Mouse (Mus musculus): ENCODE results near the gene Jam3. TPM values are rescaled to one million over a fixed set of nuclear protein-coding genes. Genes with fewer than 3 reads are reported as not detected.

Jam3 gene
- polyA plus RNA-seq, 1 experiment from 2014 or later = 26.3 TPM

DNA sequence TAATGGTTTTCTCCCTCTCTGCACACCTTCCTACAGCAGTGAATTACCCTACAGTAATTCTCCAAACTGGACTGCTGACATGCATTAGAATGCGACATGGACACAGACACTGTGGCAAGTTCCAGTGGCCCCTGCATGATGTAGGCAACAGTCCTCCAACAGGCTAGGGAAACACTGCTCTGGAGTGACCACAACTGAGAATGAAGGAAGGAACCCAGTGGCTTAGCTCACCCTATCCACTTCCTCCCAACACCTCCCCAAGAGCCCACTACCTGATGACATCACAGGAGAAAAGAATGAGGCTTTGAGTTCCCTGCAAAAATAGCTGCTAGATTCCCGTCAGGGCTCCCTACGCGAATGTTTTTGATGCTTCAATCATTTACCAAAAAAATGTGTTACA, 55.7 kb downstream of the Jam3 start:
- H3K4me1 ChIP-seq (replicated peaks; ENCODE audit: control insufficient read depth, insufficient read depth, low read length) = no peaks in the 10 kb centered on the region
- H3K9ac ChIP-seq (ENCODE audit: low read depth, low read length) = no peak overlapping the region
- H3K4me3 ChIP-seq (ENCODE audit: low read depth, low read length) = no peak overlapping the region
- DNase-seq (ENCODE audit: low spot score) (no peak), ATAC-seq (replicated peaks; ENCODE audit: low FRiP score) (no peak)
- H3K36me3 ChIP-seq (ENCODE audit: control insufficient read depth, insufficient read depth, low read length) = peaks cover 23% of the 10 kb centered on the region
- 58% methylated on average over 4 of the region's 4 CpGs for WGBS
- H3K4me2 ChIP-seq = no peak overlapping the region
- H3K9me3 ChIP-seq (ENCODE audit: control insufficient read depth, low read length) = no peaks in the 10 kb centered on the region
- H3K27me3 ChIP-seq (replicated peaks; ENCODE audit: control insufficient read depth, insufficient read depth, low read length) = no peaks in the 10 kb centered on the region
- no peak overlapping the region for H3K27ac ChIP-seq (ENCODE audit: low read depth, low read length)

DNA sequence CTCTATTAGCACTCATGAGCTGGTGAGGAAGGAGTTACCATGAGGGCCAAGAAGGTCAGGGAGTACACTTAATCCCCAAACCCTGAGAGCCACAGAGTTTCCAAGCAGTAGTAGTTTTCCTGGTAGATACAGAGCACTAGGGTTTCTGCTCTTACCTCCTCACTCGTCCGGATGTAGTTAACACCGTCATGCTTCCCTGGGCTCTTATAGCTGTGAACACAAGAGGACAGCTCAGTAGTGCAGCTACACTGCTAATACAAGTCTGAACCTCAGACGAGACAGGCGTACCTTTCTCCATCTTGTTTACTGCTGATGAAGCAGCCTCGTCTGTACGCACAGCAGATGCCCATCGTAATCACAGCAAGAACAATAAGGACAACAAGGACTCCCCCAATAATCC, 56.7 kb downstream of the Jam3 start:
- 88% methylated on average over 8 of the region's 8 CpGs for WGBS
- no peak overlapping the region for H3K27ac ChIP-seq (ENCODE audit: low read depth, low read length)
- peaks cover 23% of the 10 kb centered on the region for H3K36me3 ChIP-seq (ENCODE audit: control insufficient read depth, insufficient read depth, low read length)

DNA sequence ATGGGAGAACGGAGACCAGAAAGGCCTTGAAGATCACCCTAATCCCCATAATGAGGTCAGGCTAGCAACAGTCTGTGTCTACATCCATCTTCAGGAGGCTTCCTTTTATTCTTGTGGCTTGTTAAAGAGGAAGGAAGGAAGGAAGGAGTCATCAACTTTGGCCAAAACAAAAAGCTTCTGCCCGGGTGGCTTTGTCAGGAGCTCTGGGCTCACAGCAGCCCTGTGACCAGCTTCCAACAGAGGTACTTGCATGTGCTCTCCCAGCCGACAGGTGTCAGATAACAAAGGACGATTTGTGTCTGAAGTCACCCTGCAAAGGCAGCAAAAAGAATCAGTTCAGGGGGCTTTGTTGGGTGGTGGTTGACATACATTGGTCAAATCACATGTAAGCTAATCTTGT, 57.1 kb downstream of the Jam3 start:
- H3K36me3 ChIP-seq (ENCODE audit: control insufficient read depth, insufficient read depth, low read length) = peaks cover 20% of the 10 kb centered on the region
- no peak overlapping the region for H3K4me2 ChIP-seq
- no peaks in the 10 kb centered on the region for H3K4me1 ChIP-seq (replicated peaks; ENCODE audit: control insufficient read depth, insufficient read depth, low read length)
- no peak for ATAC-seq (replicated peaks; ENCODE audit: low FRiP score)
- DNase-seq (ENCODE audit: low spot score) = no peak
- H3K4me3 ChIP-seq (ENCODE audit: low read depth, low read length) = no peak overlapping the region
- 43% methylated on average over 4 of the region's 4 CpGs for WGBS
- H3K27me3 ChIP-seq (replicated peaks; ENCODE audit: control insufficient read depth, insufficient read depth, low read length) = no peaks in the 10 kb centered on the region
- H3K9me3 ChIP-seq (ENCODE audit: control insufficient read depth, low read length) = no peaks in the 10 kb centered on the region
- no peak overlapping the region for H3K9ac ChIP-seq (ENCODE audit: low read depth, low read length)
- H3K27ac ChIP-seq (ENCODE audit: low read depth, low read length) = no peak overlapping the region

More for the DNA sequence above, 56.7 kb downstream of the Jam3 start:
- no peak overlapping the region for H3K4me2 ChIP-seq
- H3K9me3 ChIP-seq (ENCODE audit: control insufficient read depth, low read length) = no peaks in the 10 kb centered on the region
- H3K4me1 ChIP-seq (replicated peaks; ENCODE audit: control insufficient read depth, insufficient read depth, low read length) = no peaks in the 10 kb centered on the region
- no peak overlapping the region for H3K4me3 ChIP-seq (ENCODE audit: low read depth, low read length)
- no peak for DNase-seq (ENCODE audit: low spot score)
- ATAC-seq (replicated peaks; ENCODE audit: low FRiP score) = no peak
- H3K9ac ChIP-seq (ENCODE audit: low read depth, low read length) = no peak overlapping the region
- H3K27me3 ChIP-seq (replicated peaks; ENCODE audit: control insufficient read depth, insufficient read depth, low read length) = no peaks in the 10 kb centered on the region

DNA sequence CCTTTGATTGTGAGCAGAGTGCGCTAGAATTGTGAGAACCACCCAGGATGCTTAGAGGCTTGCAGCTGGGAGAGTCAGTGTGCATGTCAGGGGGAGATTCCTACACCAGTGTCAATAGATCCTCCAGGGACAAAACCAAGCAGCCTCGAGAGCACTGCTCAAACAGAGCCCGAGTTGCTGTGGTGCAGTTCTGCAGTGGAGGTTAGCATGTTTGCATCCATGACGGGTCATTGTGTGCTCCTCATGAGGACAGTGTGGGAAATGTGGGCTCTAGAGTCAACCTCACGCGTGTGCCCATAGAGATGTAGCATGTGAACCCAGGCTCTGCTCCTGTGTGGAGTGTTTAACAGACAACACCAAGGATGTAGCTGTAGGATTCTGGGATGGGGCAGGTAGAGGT, 62.3 kb downstream of the Jam3 start:
- DNase-seq (ENCODE audit: low spot score) = no peak
- Histone ChIP-seq H3K4me2 (no peak overlapping the region), H3K27me3 (replicated peaks; ENCODE audit: control insufficient read depth, insufficient read depth, low read length) (no peaks in the 10 kb centered on the region), H3K27ac (ENCODE audit: low read depth, low read length) (no peak overlapping the region), H3K4me1 (replicated peaks; ENCODE audit: control insufficient read depth, insufficient read depth, low read length) (no peaks in the 10 kb centered on the region), H3K9me3 (ENCODE audit: control insufficient read depth, low read length) (no peaks in the 10 kb centered on the region), H3K9ac (ENCODE audit: low read depth, low read length) (no peak overlapping the region), H3K36me3 (ENCODE audit: control insufficient read depth, insufficient read depth, low read length) (peaks cover 46% of the 10 kb centered on the region), H3K4me3 (ENCODE audit: low read depth, low read length) (no peak overlapping the region)
- ATAC-seq (replicated peaks; ENCODE audit: low FRiP score) = no peak
- 92% methylated on average over 6 of the region's 6 CpGs for WGBS

DNA sequence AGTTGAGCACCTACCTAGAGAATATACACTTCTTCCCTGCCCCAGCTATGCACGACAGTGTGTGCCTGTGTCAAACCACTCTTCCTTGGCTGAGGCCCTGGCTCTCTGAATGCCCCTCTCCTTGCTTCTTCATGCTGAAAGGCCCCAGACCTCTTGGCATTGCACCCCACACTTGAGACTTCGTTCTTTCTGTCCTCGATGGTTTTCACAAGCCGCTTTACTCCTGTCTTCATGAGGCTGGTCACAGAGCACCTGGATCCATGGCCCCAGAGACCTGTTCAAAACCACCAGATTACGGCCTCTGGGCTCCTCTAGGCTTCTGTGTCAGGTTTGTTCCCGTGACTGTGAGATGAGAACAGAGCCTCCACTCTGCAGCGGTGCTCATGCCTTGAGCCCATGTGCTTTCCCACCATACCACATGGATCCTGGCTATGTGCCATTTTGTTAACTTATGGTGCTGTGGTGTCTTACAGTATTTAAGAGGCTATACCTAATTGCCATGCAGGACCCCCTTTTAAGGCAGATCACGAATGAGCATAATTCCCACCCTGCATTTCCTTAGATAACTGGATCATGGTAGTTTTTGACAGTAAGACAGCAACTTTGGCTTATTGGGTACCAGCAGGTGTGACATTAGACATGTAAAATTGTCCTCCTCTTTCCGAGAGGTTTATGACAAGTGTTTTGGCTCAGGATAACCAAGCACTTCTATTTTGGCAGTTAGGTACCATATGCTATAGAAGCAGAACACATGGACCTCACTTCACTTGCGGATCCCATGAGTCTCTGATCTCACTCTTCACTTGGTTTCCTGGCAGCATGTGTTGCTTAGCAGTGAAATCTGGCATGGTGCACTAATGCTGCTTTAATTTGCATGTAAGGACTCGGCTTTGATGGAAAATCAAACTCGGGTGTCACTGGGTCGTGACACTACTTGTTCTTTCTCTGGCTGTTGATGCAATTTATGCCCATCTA, 64.1 kb downstream of the Jam3 start:
- H3K4me2 ChIP-seq = no peak overlapping the region
- DNase-seq (ENCODE audit: low spot score) (no peak), ATAC-seq (replicated peaks; ENCODE audit: low FRiP score) (no peak)
- 93% methylated on average over 13 of the region's 13 CpGs for WGBS
- H3K9me3 ChIP-seq (ENCODE audit: control insufficient read depth, low read length) = no peaks in the 10 kb centered on the region
- H3K27me3 ChIP-seq (replicated peaks; ENCODE audit: control insufficient read depth, insufficient read depth, low read length) = no peaks in the 10 kb centered on the region
- H3K9ac ChIP-seq (ENCODE audit: low read depth, low read length) = no peak overlapping the region
- no peaks in the 10 kb centered on the region for H3K4me1 ChIP-seq (replicated peaks; ENCODE audit: control insufficient read depth, insufficient read depth, low read length)
- H3K27ac ChIP-seq (ENCODE audit: low read depth, low read length) = no peak overlapping the region
- no peak overlapping the region for H3K4me3 ChIP-seq (ENCODE audit: low read depth, low read length)
- H3K36me3 ChIP-seq (ENCODE audit: control insufficient read depth, insufficient read depth, low read length) = peaks cover 58% of the 10 kb centered on the region

DNA sequence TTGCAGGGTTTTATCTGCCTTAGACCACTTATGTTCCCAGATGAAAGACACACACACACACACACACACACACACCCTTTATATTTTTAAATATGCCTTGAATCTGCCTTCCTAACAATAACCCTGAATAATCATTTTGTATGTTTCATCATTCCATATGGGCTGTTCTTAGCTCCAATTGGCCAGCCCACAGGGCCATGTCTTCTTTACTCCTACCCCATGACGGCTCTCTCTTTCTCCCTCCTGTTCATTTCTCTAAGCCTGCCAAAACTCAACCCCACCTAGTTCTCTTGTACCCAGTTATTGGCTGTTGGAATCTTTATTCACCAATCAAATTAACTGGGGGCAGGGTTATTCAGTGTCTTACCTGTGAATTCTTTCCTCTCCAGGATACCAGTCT, 65.1 kb downstream of the Jam3 start:
- no peak for DNase-seq (ENCODE audit: low spot score)
- Histone ChIP-seq H3K4me2 (no peak overlapping the region), H3K9me3 (ENCODE audit: control insufficient read depth, low read length) (no peaks in the 10 kb centered on the region), H3K4me3 (ENCODE audit: low read depth, low read length) (no peak overlapping the region), H3K36me3 (ENCODE audit: control insufficient read depth, insufficient read depth, low read length) (peaks cover 57% of the 10 kb centered on the region), H3K9ac (ENCODE audit: low read depth, low read length) (no peak overlapping the region), H3K27ac (ENCODE audit: low read depth, low read length) (no peak overlapping the region), H3K4me1 (replicated peaks; ENCODE audit: control insufficient read depth, insufficient read depth, low read length) (no peaks in the 10 kb centered on the region), H3K27me3 (replicated peaks; ENCODE audit: control insufficient read depth, insufficient read depth, low read length) (no peaks in the 10 kb centered on the region)
- no peak for ATAC-seq (replicated peaks; ENCODE audit: low FRiP score)
- WGBS = 89% methylated on average over 1 of the region's 1 CpGs

DNA sequence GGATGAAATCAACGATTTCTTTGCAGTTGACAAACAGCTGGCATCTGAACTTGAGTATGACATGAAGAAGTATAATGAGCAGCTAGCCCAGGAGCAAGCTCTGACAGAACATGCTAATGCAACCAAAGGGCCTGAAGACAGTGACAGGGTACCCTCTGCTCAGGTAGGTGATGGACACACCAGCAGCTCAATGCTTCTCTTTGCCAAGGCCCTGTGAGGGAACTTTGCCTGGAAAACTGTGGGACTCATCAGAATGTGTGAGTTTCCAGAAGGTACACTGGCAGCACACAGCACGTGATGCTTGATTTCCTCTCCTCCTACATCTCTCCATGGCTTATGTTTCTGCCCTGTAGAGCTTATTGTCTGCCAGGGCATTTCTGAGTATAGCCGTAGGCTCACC, 67.8 kb downstream of the Jam3 start:
- Histone ChIP-seq H3K4me1 (replicated peaks; ENCODE audit: control insufficient read depth, insufficient read depth, low read length) (no peaks in the 10 kb centered on the region), H3K4me3 (ENCODE audit: low read depth, low read length) (no peak overlapping the region), H3K4me2 (no peak overlapping the region), H3K36me3 (ENCODE audit: control insufficient read depth, insufficient read depth, low read length) (peaks cover 68% of the 10 kb centered on the region), H3K27ac (ENCODE audit: low read depth, low read length) (no peak overlapping the region), H3K27me3 (replicated peaks; ENCODE audit: control insufficient read depth, insufficient read depth, low read length) (no peaks in the 10 kb centered on the region), H3K9ac (ENCODE audit: low read depth, low read length) (no peak overlapping the region), H3K9me3 (ENCODE audit: control insufficient read depth, low read length) (no peaks in the 10 kb centered on the region)
- ATAC-seq (replicated peaks; ENCODE audit: low FRiP score) (no peak), DNase-seq (ENCODE audit: low spot score) (no peak)
- WGBS = 91% methylated on average over 3 of the region's 3 CpGs

DNA sequence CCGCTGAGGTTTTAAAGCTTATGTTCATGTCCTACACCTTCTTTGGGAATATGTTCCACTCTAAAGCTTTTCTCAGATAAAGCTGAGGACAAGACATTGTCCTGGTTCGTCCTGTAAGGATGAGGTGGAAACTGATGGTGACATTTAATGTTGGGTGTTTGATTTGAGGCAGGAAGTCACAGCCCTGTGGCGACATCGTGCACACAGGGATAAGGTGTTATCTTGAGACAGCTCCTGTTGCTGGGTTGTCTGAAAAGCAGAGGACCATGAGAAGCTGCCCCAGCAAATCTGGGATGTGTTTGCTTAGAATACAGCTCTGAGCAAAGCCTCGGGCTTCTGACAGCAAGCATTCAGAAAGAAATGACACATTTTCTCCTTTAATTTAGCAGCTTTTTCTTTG, 69.0 kb downstream of the Jam3 start:
- ATAC-seq (replicated peaks; ENCODE audit: low FRiP score) (no peak), DNase-seq (ENCODE audit: low spot score) (no peak)
- no peaks in the 10 kb centered on the region for H3K27me3 ChIP-seq (replicated peaks; ENCODE audit: control insufficient read depth, insufficient read depth, low read length)
- no peak overlapping the region for H3K4me3 ChIP-seq (ENCODE audit: low read depth, low read length)
- 66% methylated on average over 5 of the region's 5 CpGs for WGBS
- no peak overlapping the region for H3K9ac ChIP-seq (ENCODE audit: low read depth, low read length)
- no peaks in the 10 kb centered on the region for H3K9me3 ChIP-seq (ENCODE audit: control insufficient read depth, low read length)
- H3K27ac ChIP-seq (ENCODE audit: low read depth, low read length) = no peak overlapping the region
- H3K36me3 ChIP-seq (ENCODE audit: control insufficient read depth, insufficient read depth, low read length) = peaks cover 65% of the 10 kb centered on the region
- no peak overlapping the region for H3K4me2 ChIP-seq
- no peaks in the 10 kb centered on the region for H3K4me1 ChIP-seq (replicated peaks; ENCODE audit: control insufficient read depth, insufficient read depth, low read length)

DNA sequence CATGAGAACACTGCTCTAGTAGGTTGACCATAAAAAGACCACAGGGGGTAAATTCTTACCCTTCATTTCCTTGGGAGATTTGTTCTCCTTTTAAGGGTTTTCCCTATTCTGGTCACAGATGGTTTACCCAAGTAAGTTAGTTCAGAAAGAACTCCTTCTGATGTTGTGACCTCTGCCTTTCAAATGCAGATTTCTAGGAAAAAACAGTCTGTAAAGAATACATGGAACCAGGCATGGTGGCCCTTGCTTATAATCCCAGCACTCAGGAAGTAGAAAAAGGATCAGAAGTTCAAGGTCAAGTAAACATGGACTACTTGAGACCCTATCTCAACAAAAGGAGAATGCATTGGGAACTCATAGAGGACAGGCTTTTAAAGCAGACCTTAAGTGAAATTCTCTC, 79.4 kb downstream of the Jam3 start:
- no peaks in the 10 kb centered on the region for H3K27me3 ChIP-seq (replicated peaks; ENCODE audit: control insufficient read depth, insufficient read depth, low read length)
- H3K9me3 ChIP-seq (ENCODE audit: control insufficient read depth, low read length) = no peaks in the 10 kb centered on the region
- no peak overlapping the region for H3K4me3 ChIP-seq (ENCODE audit: low read depth, low read length)
- H3K9ac ChIP-seq (ENCODE audit: low read depth, low read length) = no peak overlapping the region
- no peak overlapping the region for H3K4me2 ChIP-seq
- no peaks in the 10 kb centered on the region for H3K4me1 ChIP-seq (replicated peaks; ENCODE audit: control insufficient read depth, insufficient read depth, low read length)
- peaks cover 34% of the 10 kb centered on the region for H3K36me3 ChIP-seq (ENCODE audit: control insufficient read depth, insufficient read depth, low read length)
- H3K27ac ChIP-seq (ENCODE audit: low read depth, low read length) = no peak overlapping the region
- ATAC-seq (replicated peaks; ENCODE audit: low FRiP score) (no peak), DNase-seq (ENCODE audit: low spot score) (no peak)
